Mouse (Mus musculus) heart, adult 2 months (tissue): ENCODE data around the gene Cpne7. TPM values are rescaled to one million over a fixed set of nuclear protein-coding genes. Genes with fewer than 3 reads are reported as not detected.
"Not testable (repeated sequence)": the region's sequence is repeated elsewhere in the genome, so short reads cannot be mapped to it uniquely, and the experiment has no call there.

Source experiments
- DNase-seq, 2 experiments: peaks; one replicate each; pipeline ENCODE4 v3.0.0; 2021
- H3K27ac ChIP-seq: fragments of 200-600 bp; 2 replicates; pipeline ENCODE4 v1.8.1; 2022
- H3K27me3 ChIP-seq: fragments of 200-500 bp; 2 replicates; pipeline ENCODE4 v1.6.1; 2012; ENCODE audit warnings: mild to moderate bottlenecking, low read length, inconsistent platforms, mixed read lengths; ENCODE audit not compliant: control insufficient read depth, insufficient read depth
- H3K36me3 ChIP-seq: fragments of 200-500 bp; 2 replicates; pipeline ENCODE4 v1.6.1; 2012; ENCODE audit warnings: low read length, inconsistent platforms; ENCODE audit not compliant: control insufficient read depth, insufficient read depth
- H3K4me1 ChIP-seq: fragments of 200-500 bp; 2 replicates; pipeline ENCODE4 v1.6.1; 2011; ENCODE audit warnings: low read length; ENCODE audit not compliant: control insufficient read depth, insufficient read depth
- H3K4me3 ChIP-seq: fragments of 200-600 bp; 2 replicates; pipeline ENCODE4 v1.8.1; 2022
- H3K79me2 ChIP-seq: fragments of 200-500 bp; replicated peaks from 2 replicates; pipeline ENCODE4 v1.6.1; 2012; ENCODE audit warnings: mild to moderate bottlenecking, inconsistent platforms, low read length, moderate library complexity, mixed read lengths; ENCODE audit not compliant: control insufficient read depth, insufficient read depth
- H3K9ac ChIP-seq: fragments of 200-500 bp; 2 replicates; pipeline ENCODE4 v1.6.1; 2012; ENCODE audit warnings: low read depth, mild to moderate bottlenecking, control low read depth, inconsistent platforms, low read length, mixed read lengths
- CTCF ChIP-seq: fragments of 200-600 bp; IDR thresholded peaks from 2 replicates; pipeline ENCODE4 v1.8.1; 2022; ENCODE audit warnings: antibody characterized with exemption, mild to moderate bottlenecking, moderate library complexity
- EP300 ChIP-seq: fragments of 200-500 bp; IDR thresholded peaks from 2 replicates; pipeline ENCODE4 v1.6.1; 2011; ENCODE audit warnings: low read depth, low read length, control low read depth; ENCODE audit not compliant: insufficient read depth
- POLR2A ChIP-seq: fragments of 200-500 bp; IDR thresholded peaks from 2 replicates; pipeline ENCODE4 v1.6.1; 2011; ENCODE audit warnings: mild to moderate bottlenecking, low read depth, low read length, control low read depth; ENCODE audit not compliant: insufficient read depth
- WGBS: fragments of 180-500 bp; shearing (Covaris S2); methylation state at CpG from one replicate; pipeline ENCODE4 v1.1.7; 2018; 5-methylcytosine and 5-hydroxymethylcytosine counted together
- intact Hi-C: fragments of 180-260 bp; cut with DNase I; formaldehyde crosslinking; loops from one replicate; pipeline ENCODE4 v1.15.1; 2025
- polyA plus RNA-seq: library from polyadenylated mRNA; depleted of rRNA; stranded (reverse); fragments of >200 nt; gene quantifications from 2 replicates; pipeline ENCODE4 v1.2.3, GENCODE M21; 2012
- total RNA-seq, 2 experiments: library from RNA; stranded (reverse); gene quantifications; 2 replicates each; pipeline ENCODE4 v1.2.3; 2021

Cpne7 gene
- total and polyA plus RNA-seq, 3 experiments, result 0.18 to 1.7 (median 0.91) TPM

- no peaks in the 10 kb centered on the region for H3K4me1 ChIP-seq
- H3K27ac ChIP-seq, result no peak overlapping the region
- H3K36me3 ChIP-seq, result no peaks in the 10 kb centered on the region
- H3K79me2 ChIP-seq, result no peaks in the 10 kb centered on the region
- H3K4me3 ChIP-seq, result no peak overlapping the region
- no peak for TF ChIP-seq CTCF
- intact Hi-C loops, result no loop called here
- H3K9ac ChIP-seq, result no peak overlapping the region
- 83% methylated on average over 11 of the region's 11 CpGs for WGBS
- DNase-seq, result no peak
- H3K27me3 ChIP-seq, result no peaks in the 10 kb centered on the region
These were observed 20.0 kb upstream of the Cpne7 start for GRCm38 (mm10) chr8:123097216-123097615.

- DNase-seq, result no peak
- H3K27me3 ChIP-seq, result no peaks in the 10 kb centered on the region
- WGBS, result 85% methylated on average over 12 of the region's 12 CpGs
- H3K79me2 ChIP-seq, result 0 out of 2 replicates have a peak, but pooled peaks cover 1% of the 10 kb centered on the region
- no peak overlapping the region for H3K4me3 ChIP-seq
- H3K27ac ChIP-seq, result no peak overlapping the region
- no peak overlapping the region for H3K9ac ChIP-seq
- peak; percentile 46 for TF ChIP-seq CTCF
- TF ChIP-seq POLR2A, result no peak
- TF ChIP-seq EP300, result no peak
- H3K4me1 ChIP-seq, result no peaks in the 10 kb centered on the region
- intact Hi-C loops, result no loop called here
- no peaks in the 10 kb centered on the region for H3K36me3 ChIP-seq
These were observed 19.2 kb upstream of the Cpne7 start for GRCm38 (mm10) chr8:123097786-123098584.

- 47% methylated on average over 8 of the region's 8 CpGs for WGBS
- no peaks in the 10 kb centered on the region for H3K27me3 ChIP-seq
- peaks cover 2% of the 10 kb centered on the region; the same call in 1 of the 2 replicates for H3K4me1 ChIP-seq
- intact Hi-C loops, result loop anchor here (2.0 to 10.0 kb wide), 3 partner anchors 57 to 265 kb away; partner anchors contain the start of gene Ankrd11
- no peak overlapping the region for H3K9ac ChIP-seq
- H3K27ac ChIP-seq, result no peak overlapping the region
- no peak for DNase-seq
- 0 out of 2 replicates have a peak, but pooled peaks cover 1% of the 10 kb centered on the region for H3K79me2 ChIP-seq
- no peak overlapping the region for H3K4me3 ChIP-seq
- peaks cover 9% of the 10 kb centered on the region for H3K36me3 ChIP-seq
- no peak for TF ChIP-seq CTCF
- no peak for TF ChIP-seq POLR2A
- TF ChIP-seq EP300, result no peak
These were observed 16.9 kb upstream of the Cpne7 start for GRCm38 (mm10) chr8:123100288-123100687.

- no peaks in the 10 kb centered on the region for H3K27me3 ChIP-seq
- H3K4me3 ChIP-seq, result no peak overlapping the region
- peaks cover 9% of the 10 kb centered on the region for H3K36me3 ChIP-seq
- TF ChIP-seq EP300, result no peak
- no peak for TF ChIP-seq POLR2A
- TF ChIP-seq CTCF, result peak; percentile 27; the same call in 1 of the 2 replicates
- no peak for DNase-seq
- intact Hi-C loops, result loop anchor here (2.0 to 10.0 kb wide), 3 partner anchors 58 to 264 kb away; partner anchors contain the start of gene Ankrd11
- 80% methylated on average over 4 of the region's 4 CpGs for WGBS
- 0 out of 2 replicates have a peak, but pooled peaks cover 1% of the 10 kb centered on the region for H3K79me2 ChIP-seq
- peaks cover 2% of the 10 kb centered on the region; the same call in 1 of the 2 replicates for H3K4me1 ChIP-seq
- H3K27ac ChIP-seq, result no peak overlapping the region
- H3K9ac ChIP-seq, result no peak overlapping the region
These were observed 15.9 kb upstream of the Cpne7 start for GRCm38 (mm10) chr8:123101244-123101643.

GRCm38 (mm10) chr8:123101735-123102685, 15.2 kb upstream of the Cpne7 start, which contains the start of gene Rpl13:
TSS of gene Rpl13 (plus strand) at chr8:123102350.
- peak; percentile 97 for DNase-seq
- Histone ChIP-seq H3K36me3 (peaks cover 9% of the 10 kb centered on the region), H3K4me3 (peak within 1 kb of the TSS; percentile 81), H3K79me2 (0 out of 2 replicates have a peak, but pooled peaks cover 1% of the 10 kb centered on the region), H3K27me3 (no peaks in the 10 kb centered on the region), H3K27ac (peak within 1 kb of the TSS; percentile 87), H3K4me1 (peaks cover 2% of the 10 kb centered on the region; the same call in 1 of the 2 replicates), H3K9ac (peak within 1 kb of the TSS; percentile 96)
- WGBS, result under 1% methylated on average over 56 of the region's 56 CpGs
- TF ChIP-seq EP300 (0 out of 2 replicates have a peak, but pooled peaks have one; percentile 66), CTCF (no peak), POLR2A (peak; percentile 97)
- intact Hi-C loops, result loop anchor here (1.0 to 10.0 kb wide), 4 partner anchors 37 to 263 kb away; partner anchors contain the start of gene Ankrd11

- intact Hi-C loops, result loop anchor here (1.0 to 10.0 kb wide), 2 partner anchors 38 to 262 kb away; no protein-coding TSS in a partner anchor
- not testable (repeated sequence) for DNase-seq
These were observed 14.3 kb upstream of the Cpne7 start for GRCm38 (mm10) chr8:123102855-123103254.

More at GRCm38 (mm10) chr8:123102855-123103254, 14.3 kb upstream of the Cpne7 start:
- not testable (repeated sequence) for H3K4me1 ChIP-seq, H3K27me3 ChIP-seq, H3K36me3 ChIP-seq, H3K79me2 ChIP-seq
- Histone ChIP-seq H3K4me3 (peak overlapping the region; percentile 81), H3K9ac (peak overlapping the region; percentile 96), H3K27ac (peak overlapping the region; percentile 87)
- under 1% methylated on average over 26 of the region's 26 CpGs for WGBS
